Mouse (Mus musculus) G1E-ER4 (cell line): ENCODE measurements around the gene Ccdc177. TPM values are rescaled to one million over a fixed set of nuclear protein-coding genes. Genes with fewer than 3 reads are reported as not detected.
A peak's percentile ranks its signal among the peaks of the same experiment; 100 is the strongest.

ENCODE experiments used
- GATA1 ChIP-seq: IDR thresholded peaks from one replicate; pipeline ENCODE4 v1.8.0; 2012; ENCODE audit warnings: low read length, inconsistent platforms
- polyA plus RNA-seq: library from polyadenylated mRNA; stranded (reverse); fragments of >175 nt; gene quantifications from 2 replicates; pipeline ENCODE4 v1.2.3, GENCODE M21; 2012

Gene Ccdc177
- polyA plus RNA-seq, 1 experiment = not detected

- TF ChIP-seq GATA1 = no peak
These were observed 29.6 kb upstream of the Ccdc177 start, which contains the start of gene Susd6 for GRCm38 (mm10) chr12:80789849-80790694. Gene Susd6, plus strand, starts transcription at chr12:80790510.

GRCm38 (mm10) chr12:80788188-80788587 is 27.7 kb upstream of the Ccdc177 start:
- TF ChIP-seq GATA1 = no peak

- TF ChIP-seq GATA1 = no peak
These were observed 27.1 kb upstream of the Ccdc177 start for GRCm38 (mm10) chr12:80787604-80788003.

- no peak for TF ChIP-seq GATA1
These were observed 26.1 kb upstream of the Ccdc177 start for GRCm38 (mm10) chr12:80786591-80786990.

GRCm38 (mm10) chr12:80785597-80785996 is 25.1 kb upstream of the Ccdc177 start:
- no peak for TF ChIP-seq GATA1

GRCm38 (mm10) chr12:80785005-80785404 is 24.5 kb upstream of the Ccdc177 start:
- no peak for TF ChIP-seq GATA1

- no peak for TF ChIP-seq GATA1
These were observed 23.4 kb upstream of the Ccdc177 start for GRCm38 (mm10) chr12:80783889-80784288.

- TF ChIP-seq GATA1 = no peak
These were observed 22.4 kb upstream of the Ccdc177 start for GRCm38 (mm10) chr12:80782892-80783291.

GRCm38 (mm10) chr12:80782190-80782589 is 21.7 kb upstream of the Ccdc177 start:
- TF ChIP-seq GATA1 = no peak

GRCm38 (mm10) chr12:80779760-80780159 is 19.3 kb upstream of the Ccdc177 start:
- no peak for TF ChIP-seq GATA1

- TF ChIP-seq GATA1 = peak; percentile 97
These were observed 17.9 kb upstream of the Ccdc177 start for GRCm38 (mm10) chr12:80778188-80778936.

GRCm38 (mm10) chr12:80776046-80776634 is 15.7 kb upstream of the Ccdc177 start:
- no peak for TF ChIP-seq GATA1

GRCm38 (mm10) chr12:80774786-80775185 is 14.3 kb upstream of the Ccdc177 start:
- TF ChIP-seq GATA1 = no peak

- TF ChIP-seq GATA1 = no peak
These were observed 9.2 kb upstream of the Ccdc177 start for GRCm38 (mm10) chr12:80769697-80770096.

GRCm38 (mm10) chr12:80764116-80764515 is 3.6 kb upstream of the Ccdc177 start:
- no peak for TF ChIP-seq GATA1

GRCm38 (mm10) chr12:80762982-80763381 is 2.5 kb upstream of the Ccdc177 start:
- no peak for TF ChIP-seq GATA1

- TF ChIP-seq GATA1 = no peak
These were observed 633 bp downstream of the Ccdc177 start for GRCm38 (mm10) chr12:80759713-80760395.
